Mouse (Mus musculus): ENCODE measurements at regions not wholly inside any gene's neighbourhood (a gene's known extent, or its start where the extent isn't known, plus 50 kb on each side); places are given as distances from the start of the nearest gene placed in this dataset.

GRCm38 (mm10) chr5:18177810-18178209 is 182.3 kb downstream of the Gnai1 start:
- H3K36me3 ChIP-seq, result no peaks in the 10 kb centered on the region
- no peak overlapping the region for H3K27ac ChIP-seq
- WGBS, result 59% methylated on average over 3 of the region's 3 CpGs
- no peak for ATAC-seq (ENCODE audit: insufficient number of reproducible peaks, low FRiP score, low TSS enrichment, low read depth)
- H3K27me3 ChIP-seq, result no peaks in the 10 kb centered on the region
- no peak overlapping the region for H3K4me2 ChIP-seq
- H3K9me3 ChIP-seq, result no peaks in the 10 kb centered on the region
- no peak overlapping the region for H3K4me3 ChIP-seq
- no peak overlapping the region for H3K9ac ChIP-seq
- H3K4me1 ChIP-seq, result no peaks in the 10 kb centered on the region

GRCm38 (mm10) chr5:18211395-18212057 is 148.6 kb downstream of the Gnai1 start:
- Histone ChIP-seq H3K9ac (no peak overlapping the region), H3K4me3 (no peak overlapping the region), H3K27me3 (no peaks in the 10 kb centered on the region), H3K4me2 (no peak overlapping the region), H3K9me3 (no peaks in the 10 kb centered on the region), H3K27ac (no peak overlapping the region), H3K4me1 (no peaks in the 10 kb centered on the region), H3K36me3 (no peaks in the 10 kb centered on the region)
- ATAC-seq (ENCODE audit: insufficient number of reproducible peaks, low FRiP score, low TSS enrichment, low read depth), result no peak
- 74% methylated on average over 4 of the region's 4 CpGs for WGBS
